Mouse (Mus musculus): ENCODE measurements around the gene Syn3. TPM values are rescaled to one million over a fixed set of nuclear protein-coding genes. Genes with fewer than 3 reads are reported as not detected.
A peak's percentile ranks its signal among the peaks of the same experiment; 100 is the strongest.

Syn3 gene
- polyA plus RNA-seq, 1 experiment from 2014 or later = 3.7 TPM

- peaks cover 13% of the 10 kb centered on the region for H3K4me1 ChIP-seq (replicated peaks; ENCODE audit: control insufficient read depth, insufficient read depth, low read length)
- no peak for DNase-seq (ENCODE audit: low spot score)
- no peak overlapping the region for H3K27ac ChIP-seq (ENCODE audit: low read depth)
- H3K9me3 ChIP-seq (ENCODE audit: control insufficient read depth, low read length) = no peaks in the 10 kb centered on the region
- no peak overlapping the region for H3K9ac ChIP-seq (ENCODE audit: low read length)
- H3K36me3 ChIP-seq (ENCODE audit: control insufficient read depth, insufficient read depth, low read length) = peaks cover 20% of the 10 kb centered on the region
- no peaks in the 10 kb centered on the region for H3K27me3 ChIP-seq (replicated peaks; ENCODE audit: control insufficient read depth, insufficient read depth, low read length)
- ATAC-seq (replicated peaks; ENCODE audit: low FRiP score, low TSS enrichment, low read depth) = no peak
- H3K4me3 ChIP-seq (ENCODE audit: low read depth, low read length) = no peak overlapping the region
- 86% methylated on average over 4 of the region's 4 CpGs for WGBS
- H3K4me2 ChIP-seq (ENCODE audit: low read length) = no peak overlapping the region
These were observed 191.5 kb downstream of the Syn3 start for GRCm38 (mm10) chr10:86307235-86307634.

GRCm38 (mm10) chr10:86304583-86304982, 194.1 kb downstream of the Syn3 start:
- WGBS = 18% methylated on average over 2 of the region's 2 CpGs
- Histone ChIP-seq H3K27ac (ENCODE audit: low read depth) (no peak overlapping the region), H3K4me1 (replicated peaks; ENCODE audit: control insufficient read depth, insufficient read depth, low read length) (peaks cover 24% of the 10 kb centered on the region), H3K4me3 (ENCODE audit: low read depth, low read length) (no peak overlapping the region), H3K36me3 (ENCODE audit: control insufficient read depth, insufficient read depth, low read length) (peaks cover 18% of the 10 kb centered on the region), H3K4me2 (ENCODE audit: low read length) (no peak overlapping the region), H3K27me3 (replicated peaks; ENCODE audit: control insufficient read depth, insufficient read depth, low read length) (no peaks in the 10 kb centered on the region), H3K9ac (ENCODE audit: low read length) (no peak overlapping the region), H3K9me3 (ENCODE audit: control insufficient read depth, low read length) (no peaks in the 10 kb centered on the region)
- no peak for ATAC-seq (replicated peaks; ENCODE audit: low FRiP score, low TSS enrichment, low read depth)
- DNase-seq (ENCODE audit: low spot score) = no peak

GRCm38 (mm10) chr10:86303495-86303876, 195.2 kb downstream of the Syn3 start:
- Histone ChIP-seq H3K27me3 (replicated peaks; ENCODE audit: control insufficient read depth, insufficient read depth, low read length) (no peaks in the 10 kb centered on the region), H3K4me1 (replicated peaks; ENCODE audit: control insufficient read depth, insufficient read depth, low read length) (peaks cover 24% of the 10 kb centered on the region), H3K4me3 (ENCODE audit: low read depth, low read length) (no peak overlapping the region), H3K36me3 (ENCODE audit: control insufficient read depth, insufficient read depth, low read length) (peaks cover 18% of the 10 kb centered on the region), H3K9me3 (ENCODE audit: control insufficient read depth, low read length) (no peaks in the 10 kb centered on the region), H3K27ac (ENCODE audit: low read depth) (no peak overlapping the region), H3K4me2 (ENCODE audit: low read length) (peak overlapping the region; percentile 93), H3K9ac (ENCODE audit: low read length) (no peak overlapping the region)
- no peak for ATAC-seq (replicated peaks; ENCODE audit: low FRiP score, low TSS enrichment, low read depth)
- no peak for DNase-seq (ENCODE audit: low spot score)
- 63% methylated on average over 2 of the region's 2 CpGs for WGBS

- Histone ChIP-seq H3K27me3 (replicated peaks; ENCODE audit: control insufficient read depth, insufficient read depth, low read length) (no peaks in the 10 kb centered on the region), H3K36me3 (ENCODE audit: control insufficient read depth, insufficient read depth, low read length) (peaks cover 16% of the 10 kb centered on the region), H3K9ac (ENCODE audit: low read length) (no peak overlapping the region), H3K27ac (ENCODE audit: low read depth) (no peak overlapping the region), H3K4me3 (ENCODE audit: low read depth, low read length) (peak overlapping the region; percentile 78), H3K9me3 (ENCODE audit: control insufficient read depth, low read length) (no peaks in the 10 kb centered on the region), H3K4me2 (ENCODE audit: low read length) (peak overlapping the region; percentile 93), H3K4me1 (replicated peaks; ENCODE audit: control insufficient read depth, insufficient read depth, low read length) (peaks cover 24% of the 10 kb centered on the region)
- WGBS = 21% methylated on average over 8 of the region's 8 CpGs
- DNase-seq (ENCODE audit: low spot score) = peak; percentile 72
- ATAC-seq (replicated peaks; ENCODE audit: low FRiP score, low TSS enrichment, low read depth) = peak; percentile 37; the same call in 1 of the 2 replicates
These were observed 195.8 kb downstream of the Syn3 start for GRCm38 (mm10) chr10:86302761-86303494.

- H3K4me3 ChIP-seq (ENCODE audit: low read depth, low read length) = peak overlapping the region; percentile 78
- peak overlapping the region; percentile 93 for H3K4me2 ChIP-seq (ENCODE audit: low read length)
- peaks cover 12% of the 10 kb centered on the region; the same call in 1 of the 2 replicates for H3K36me3 ChIP-seq (ENCODE audit: control insufficient read depth, insufficient read depth, low read length)
- peak overlapping the region; percentile 51; the same call in 1 of the 2 replicates for H3K27ac ChIP-seq (ENCODE audit: low read depth)
- H3K9ac ChIP-seq (ENCODE audit: low read length) = peak overlapping the region; percentile 59; the same call in 1 of the 2 replicates
- no peak for DNase-seq (ENCODE audit: low spot score)
- H3K27me3 ChIP-seq (replicated peaks; ENCODE audit: control insufficient read depth, insufficient read depth, low read length) = no peaks in the 10 kb centered on the region
- H3K9me3 ChIP-seq (ENCODE audit: control insufficient read depth, low read length) = no peaks in the 10 kb centered on the region
- H3K4me1 ChIP-seq (replicated peaks; ENCODE audit: control insufficient read depth, insufficient read depth, low read length) = peaks cover 24% of the 10 kb centered on the region
- no peak for ATAC-seq (replicated peaks; ENCODE audit: low FRiP score, low TSS enrichment, low read depth)
- WGBS = 61% methylated on average over 4 of the region's 4 CpGs
These were observed 196.4 kb downstream of the Syn3 start for GRCm38 (mm10) chr10:86302318-86302648.

- H3K9me3 ChIP-seq (ENCODE audit: control insufficient read depth, low read length) = no peaks in the 10 kb centered on the region
- H3K36me3 ChIP-seq (ENCODE audit: control insufficient read depth, insufficient read depth, low read length) = peaks cover 7% of the 10 kb centered on the region; the same call in 1 of the 2 replicates
- peak overlapping the region; percentile 51 for H3K27ac ChIP-seq (ENCODE audit: low read depth)
- ATAC-seq (replicated peaks; ENCODE audit: low FRiP score, low TSS enrichment, low read depth) (no peak), DNase-seq (ENCODE audit: low spot score) (no peak)
- peak overlapping the region; percentile 93 for H3K4me2 ChIP-seq (ENCODE audit: low read length)
- H3K4me3 ChIP-seq (ENCODE audit: low read depth, low read length) = peak overlapping the region; percentile 78
- peak overlapping the region; percentile 59 for H3K9ac ChIP-seq (ENCODE audit: low read length)
- no peaks in the 10 kb centered on the region for H3K27me3 ChIP-seq (replicated peaks; ENCODE audit: control insufficient read depth, insufficient read depth, low read length)
- H3K4me1 ChIP-seq (replicated peaks; ENCODE audit: control insufficient read depth, insufficient read depth, low read length) = peaks cover 24% of the 10 kb centered on the region
- 29% methylated on average over 4 of the region's 4 CpGs for WGBS
These were observed 196.9 kb downstream of the Syn3 start for GRCm38 (mm10) chr10:86301593-86302317.

- Histone ChIP-seq H3K4me2 (ENCODE audit: low read length) (peak overlapping the region; percentile 93), H3K4me1 (replicated peaks; ENCODE audit: control insufficient read depth, insufficient read depth, low read length) (peaks cover 24% of the 10 kb centered on the region), H3K9me3 (ENCODE audit: control insufficient read depth, low read length) (no peaks in the 10 kb centered on the region), H3K27ac (ENCODE audit: low read depth) (peak overlapping the region; percentile 51), H3K36me3 (ENCODE audit: control insufficient read depth, insufficient read depth, low read length) (peaks cover 5% of the 10 kb centered on the region; the same call in 1 of the 2 replicates), H3K27me3 (replicated peaks; ENCODE audit: control insufficient read depth, insufficient read depth, low read length) (0 out of 2 replicates have a peak, but pooled peaks cover 4% of the 10 kb centered on the region), H3K9ac (ENCODE audit: low read length) (peak overlapping the region; percentile 59), H3K4me3 (ENCODE audit: low read depth, low read length) (peak overlapping the region; percentile 78)
- DNase-seq (ENCODE audit: low spot score) = no peak
- WGBS = 0% methylated on average over 9 of the region's 10 CpGs
- no peak for ATAC-seq (replicated peaks; ENCODE audit: low FRiP score, low TSS enrichment, low read depth)
These were observed 197.6 kb downstream of the Syn3 start for GRCm38 (mm10) chr10:86301117-86301490.

- peak within 1 kb of the TSS; percentile 59 for H3K9ac ChIP-seq (ENCODE audit: low read length)
- H3K4me2 ChIP-seq (ENCODE audit: low read length) = peak within 1 kb of the TSS; percentile 93
- peak within 1 kb of the TSS; percentile 78 for H3K4me3 ChIP-seq (ENCODE audit: low read depth, low read length)
- 0 out of 2 replicates have a peak, but pooled peaks cover 4% of the 10 kb centered on the region for H3K27me3 ChIP-seq (replicated peaks; ENCODE audit: control insufficient read depth, insufficient read depth, low read length)
- DNase-seq (ENCODE audit: low spot score) (peak; percentile 85), ATAC-seq (replicated peaks; ENCODE audit: low FRiP score, low TSS enrichment, low read depth) (peak; percentile 85)
- peak within 1 kb of the TSS; percentile 51 for H3K27ac ChIP-seq (ENCODE audit: low read depth)
- no peaks in the 10 kb centered on the region for H3K36me3 ChIP-seq (ENCODE audit: control insufficient read depth, insufficient read depth, low read length)
- no peaks in the 10 kb centered on the region for H3K9me3 ChIP-seq (ENCODE audit: control insufficient read depth, low read length)
- WGBS = 1% methylated on average over 65 of the region's 65 CpGs
- peaks cover 28% of the 10 kb centered on the region for H3K4me1 ChIP-seq (replicated peaks; ENCODE audit: control insufficient read depth, insufficient read depth, low read length)
These were observed 198.2 kb downstream of the Syn3 start, which contains the start of gene Timp3 for GRCm38 (mm10) chr10:86300293-86301116. Timp3 (plus strand) TSS chr10:86300372.
